Mouse (Mus musculus): ENCODE measurements around the gene Dnah10. TPM values are rescaled to one million over a fixed set of nuclear protein-coding genes. Genes with fewer than 3 reads are reported as not detected.

Dnah10 gene
- total RNA-seq, 1 experiment = 2.3 TPM

DNA sequence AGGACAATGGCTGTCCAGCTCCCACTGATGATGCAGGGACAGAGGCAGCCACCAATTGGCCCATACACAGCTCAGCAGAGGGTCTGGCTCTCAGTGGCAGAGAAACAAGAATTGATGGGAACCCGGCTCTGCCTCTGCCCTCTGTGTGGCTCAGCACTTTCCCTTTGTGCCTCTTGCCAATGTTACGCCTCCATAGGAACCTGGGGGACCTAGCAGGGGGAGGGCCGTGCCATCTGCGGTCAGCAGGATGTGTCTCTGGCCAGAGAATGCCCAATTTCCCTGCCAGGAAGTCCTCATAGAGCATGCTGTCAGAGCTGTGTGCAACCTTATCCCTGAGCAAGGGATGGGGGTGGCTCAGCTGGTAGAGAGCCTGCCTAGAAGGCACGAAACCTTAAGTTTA lies 89.9 kb downstream of the Dnah10 start:
- Histone ChIP-seq H3K27ac (ENCODE audit: insufficient read depth, low read depth, low read length, poor library complexity, severe bottlenecking) (no peak overlapping the region), H3K4me1 (ENCODE audit: control insufficient read depth in 2 of 2, insufficient read depth in 2 of 2, low read length in 2 of 2, poor library complexity in 1 of 2) (peaks cover 0 to 3% of the 10 kb centered on the region in 2 experiments; a peak in 1 of 4 replicates), H3K4me3 (ENCODE audit: insufficient read depth in 1 of 2, low read depth in 1 of 2, low read length in 2 of 2, poor library complexity in 1 of 2, severe bottlenecking in 1 of 2) (no peak overlapping the region), H3K9ac (ENCODE audit: insufficient read depth, low read depth, low read length, poor library complexity, severe bottlenecking) (no peak overlapping the region), H3K9me3 (ENCODE audit: control insufficient read depth, insufficient read depth, low read depth, low read length) (no peaks in the 10 kb centered on the region), H3K36me3 (ENCODE audit: control insufficient read depth, insufficient read depth, low read length, poor library complexity, severe bottlenecking) (no peaks in the 10 kb centered on the region)
- in situ Hi-C loops (cut with MboI; ENCODE audit: low sequenced_read_pairs in 2 of 2, unreplicated experiment in 2 of 2) = no loop called here
- no peak for DNase-seq (ENCODE audit: low read depth, low spot score)
- TF ChIP-seq ZC3H11A (IDR thresholded peaks at IDR 0.05; ENCODE audit: borderline replicate concordance, low read depth, low read length) (no peak), HCFC1 (IDR thresholded peaks at IDR 0.05; ENCODE audit: borderline replicate concordance, insufficient read depth, low read length) (no peak), ZNF384 (IDR thresholded peaks at IDR 0.05; ENCODE audit: low read depth, low read length) (no peak), MAFK (IDR thresholded peaks at IDR 0.05; ENCODE audit: insufficient read depth, low read depth, low read length) (no peak), CHD2 (IDR thresholded peaks at IDR 0.05; ENCODE audit: low read depth, low read length) (no peak)

DNA sequence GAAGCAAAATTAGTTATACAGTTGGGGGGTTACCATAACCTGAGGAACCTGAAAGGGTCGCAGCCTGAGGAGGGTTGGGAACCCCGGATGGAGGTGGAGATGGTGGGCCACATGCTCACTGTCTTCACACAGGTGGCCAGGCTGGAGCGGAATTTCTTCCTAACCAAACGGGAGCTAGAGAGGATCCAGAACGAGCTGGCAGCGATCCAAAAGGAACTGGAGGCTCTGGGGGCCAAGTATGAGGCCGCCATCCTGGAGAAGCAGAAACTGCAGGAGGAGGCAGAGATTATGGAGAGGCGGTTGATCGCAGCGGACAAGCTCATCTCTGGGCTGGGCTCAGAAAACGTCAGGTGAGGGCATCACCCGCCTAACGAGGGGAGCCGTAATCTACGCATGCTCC lies 92.2 kb downstream of the Dnah10 start:
- Histone ChIP-seq H3K9me3 (ENCODE audit: control insufficient read depth, insufficient read depth, low read depth, low read length) (no peaks in the 10 kb centered on the region), H3K4me1 (ENCODE audit: control insufficient read depth in 2 of 2, insufficient read depth in 2 of 2, low read length in 2 of 2, poor library complexity in 1 of 2) (peaks cover 0 to 3% of the 10 kb centered on the region in 2 experiments; a peak in 1 of 4 replicates), H3K4me3 (ENCODE audit: insufficient read depth in 1 of 2, low read depth in 1 of 2, low read length in 2 of 2, poor library complexity in 1 of 2, severe bottlenecking in 1 of 2) (peak overlapping the region; percentile 31 to 42; a peak in 3 of 4 replicates), H3K36me3 (ENCODE audit: control insufficient read depth, insufficient read depth, low read length, poor library complexity, severe bottlenecking) (no peaks in the 10 kb centered on the region), H3K9ac (ENCODE audit: insufficient read depth, low read depth, low read length, poor library complexity, severe bottlenecking) (0 out of 2 replicates have a peak overlapping the region, but pooled peaks have one; percentile 10), H3K27ac (ENCODE audit: insufficient read depth, low read depth, low read length, poor library complexity, severe bottlenecking) (no peak overlapping the region)
- no peak for TF ChIP-seq HCFC1 (IDR thresholded peaks at IDR 0.05; ENCODE audit: borderline replicate concordance, insufficient read depth, low read length)
- in situ Hi-C loops (cut with MboI; ENCODE audit: low sequenced_read_pairs in 2 of 2, unreplicated experiment in 2 of 2) = no loop called here
- DNase-seq (ENCODE audit: low read depth, low spot score) = no peak

DNA sequence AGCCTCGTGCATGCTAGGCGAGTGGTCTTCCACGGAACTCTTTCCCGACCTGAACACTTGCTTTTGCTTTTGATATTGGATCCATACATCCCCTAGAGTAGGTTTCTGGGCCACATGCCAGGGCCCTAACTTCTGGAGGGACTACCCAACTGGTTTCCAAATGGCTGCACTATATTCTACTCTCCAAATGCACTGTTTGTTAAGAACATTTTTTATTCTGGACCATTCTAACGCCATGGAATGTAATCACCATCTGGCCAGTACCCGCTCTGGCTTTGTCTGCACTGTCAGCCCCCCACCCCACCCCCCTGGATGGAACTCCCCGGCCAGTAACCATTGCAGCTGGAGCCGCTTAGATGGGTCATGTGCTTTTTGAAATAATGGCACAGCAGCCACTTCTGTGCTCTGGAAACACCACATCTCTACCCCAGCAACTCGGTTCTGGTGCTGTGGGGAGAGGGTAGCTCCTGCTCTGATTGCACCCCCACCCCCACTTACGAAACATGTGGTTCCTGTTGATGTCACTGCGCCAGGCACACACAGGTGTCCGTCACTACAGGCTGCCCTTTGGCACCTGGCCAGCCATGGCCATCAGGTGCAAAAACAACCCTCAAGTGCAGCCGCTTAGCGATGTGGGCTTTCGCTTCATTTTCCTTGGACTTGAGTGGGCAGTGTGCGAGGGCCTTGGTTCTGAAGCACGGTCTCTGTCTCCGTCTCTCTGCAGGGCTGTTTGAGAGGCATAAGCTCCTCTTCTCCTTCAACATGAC lies 97.4 kb downstream of the Dnah10 start:
- no peak overlapping the region for H3K9ac ChIP-seq (ENCODE audit: insufficient read depth, low read depth, low read length, poor library complexity, severe bottlenecking)
- in situ Hi-C loops (cut with MboI; ENCODE audit: low sequenced_read_pairs in 2 of 2, unreplicated experiment in 2 of 2) = no loop called here
- peaks cover 0 to 2% of the 10 kb centered on the region in 2 experiments; a peak in 1 of 4 replicates for H3K4me1 ChIP-seq (ENCODE audit: control insufficient read depth in 2 of 2, insufficient read depth in 2 of 2, low read length in 2 of 2, poor library complexity in 1 of 2)
- H3K27ac ChIP-seq (ENCODE audit: insufficient read depth, low read depth, low read length, poor library complexity, severe bottlenecking) = no peak overlapping the region; the same call in 1 of the 2 replicates
- DNase-seq (ENCODE audit: low read depth, low spot score) = no peak
- H3K4me3 ChIP-seq (ENCODE audit: insufficient read depth in 1 of 2, low read depth in 1 of 2, low read length in 2 of 2, poor library complexity in 1 of 2, severe bottlenecking in 1 of 2) = no peak overlapping the region
- no peaks in the 10 kb centered on the region for H3K9me3 ChIP-seq (ENCODE audit: control insufficient read depth, insufficient read depth, low read depth, low read length)
- TF ChIP-seq MAFK (IDR thresholded peaks at IDR 0.05; ENCODE audit: insufficient read depth, low read depth, low read length) = no peak
- TF ChIP-seq HCFC1 (IDR thresholded peaks at IDR 0.05; ENCODE audit: borderline replicate concordance, insufficient read depth, low read length) = no peak
- TF ChIP-seq ZNF384 (IDR thresholded peaks at IDR 0.05; ENCODE audit: low read depth, low read length) = no peak
- TF ChIP-seq CHD2 (IDR thresholded peaks at IDR 0.05; ENCODE audit: low read depth, low read length) = no peak
- no peak for TF ChIP-seq ZC3H11A (IDR thresholded peaks at IDR 0.05; ENCODE audit: borderline replicate concordance, low read depth, low read length)
- no peaks in the 10 kb centered on the region for H3K36me3 ChIP-seq (ENCODE audit: control insufficient read depth, insufficient read depth, low read length, poor library complexity, severe bottlenecking)

DNA sequence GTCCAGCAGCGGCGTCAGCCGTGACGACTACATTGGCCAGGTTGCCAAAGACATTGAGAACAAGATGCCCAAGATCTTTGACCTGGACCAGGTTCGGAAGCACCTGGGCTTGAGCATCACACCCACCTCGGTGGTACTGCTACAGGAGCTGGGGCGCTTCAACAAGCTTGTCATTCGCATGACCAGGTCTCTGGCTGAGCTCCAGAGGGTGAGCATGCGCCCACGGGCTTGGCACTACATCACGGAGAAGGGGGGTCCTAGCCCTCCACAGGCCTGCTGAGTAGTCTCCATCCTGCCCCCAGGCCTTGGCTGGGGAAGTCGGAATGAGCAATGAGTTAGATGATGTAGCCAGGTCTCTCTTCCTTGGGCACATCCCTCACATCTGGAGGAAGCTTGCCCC lies 105.4 kb downstream of the Dnah10 start:
- Histone ChIP-seq H3K36me3 (ENCODE audit: control insufficient read depth, insufficient read depth, low read length, poor library complexity, severe bottlenecking) (peaks cover under 1% of the 10 kb centered on the region; the same call in 1 of the 2 replicates), H3K4me3 (ENCODE audit: insufficient read depth in 1 of 2, low read depth in 1 of 2, low read length in 2 of 2, poor library complexity in 1 of 2, severe bottlenecking in 1 of 2) (no peak overlapping the region), H3K27ac (ENCODE audit: insufficient read depth, low read depth, low read length, poor library complexity, severe bottlenecking) (no peak overlapping the region), H3K9ac (ENCODE audit: insufficient read depth, low read depth, low read length, poor library complexity, severe bottlenecking) (no peak overlapping the region), H3K9me3 (ENCODE audit: control insufficient read depth, insufficient read depth, low read depth, low read length) (no peaks in the 10 kb centered on the region), H3K4me1 (ENCODE audit: control insufficient read depth in 2 of 2, insufficient read depth in 2 of 2, low read length in 2 of 2, poor library complexity in 1 of 2) (no peaks in the 10 kb centered on the region)
- in situ Hi-C loops (cut with MboI; ENCODE audit: low sequenced_read_pairs in 2 of 2, unreplicated experiment in 2 of 2) = no loop called here
- TF ChIP-seq ZC3H11A (IDR thresholded peaks at IDR 0.05; ENCODE audit: borderline replicate concordance, low read depth, low read length) = no peak
- no peak for TF ChIP-seq ZNF384 (IDR thresholded peaks at IDR 0.05; ENCODE audit: low read depth, low read length)
- no peak for TF ChIP-seq HCFC1 (IDR thresholded peaks at IDR 0.05; ENCODE audit: borderline replicate concordance, insufficient read depth, low read length)
- no peak for TF ChIP-seq CHD2 (IDR thresholded peaks at IDR 0.05; ENCODE audit: low read depth, low read length)
- TF ChIP-seq MAFK (IDR thresholded peaks at IDR 0.05; ENCODE audit: insufficient read depth, low read depth, low read length) = no peak
- DNase-seq (ENCODE audit: low read depth, low spot score) = no peak
